Mouse (Mus musculus) adrenal gland, postnatal 10 days (tissue): ENCODE data around the gene Calhm5. TPM values are rescaled to one million over a fixed set of nuclear protein-coding genes. Genes with fewer than 3 reads are reported as not detected.

Source experiments
- DNase-seq: peaks from one replicate; pipeline ENCODE4 v3.0.0; 2021; ENCODE audit warnings: mixed read lengths
- total RNA-seq, 2 experiments: library from RNA; stranded (reverse); gene quantifications; 2 replicates each; pipeline ENCODE4 v1.2.3; 2021

Calhm5 gene
- total RNA-seq, 2 experiments from 2014 or later = 0.27 to 0.39 TPM

GRCm38 (mm10) chr10:34070999-34071492, 25.3 kb downstream of the Calhm5 start:
- DNase-seq = no peak

GRCm38 (mm10) chr10:34069606-34070005, 26.7 kb downstream of the Calhm5 start:
- DNase-seq = no peak

- DNase-seq = no peak
These were observed 29.7 kb downstream of the Calhm5 start for GRCm38 (mm10) chr10:34066591-34066990.

GRCm38 (mm10) chr10:34053987-34054386, 42.3 kb downstream of the Calhm5 start:
- no peak for DNase-seq

GRCm38 (mm10) chr10:34044210-34044609, 52.1 kb downstream of the Calhm5 start, which contains the start of gene Calhm4:
Gene Calhm4 (minus strand): TSS chr10:34044310.
- DNase-seq = no peak

Other genes starting within 250 kb of the Calhm5 start
- gene Sult3a1, start 238.8 kb downstream of the Calhm5 start, total RNA-seq = not detected
- gene Rsph4a, start 191.4 kb downstream of the Calhm5 start, total RNA-seq = under 1 TPM; 0.09 to 0.27 TPM
- gene Zup1, start 145.2 kb downstream of the Calhm5 start, total RNA-seq = 10 to 100 TPM; 13.5 to 19.7 TPM
- gene Rwdd1, start 76.9 kb downstream of the Calhm5 start, total RNA-seq = 10 to 100 TPM; 93.2 to 93.4 TPM
- not detected for gene Trappc3l, start 58.9 kb downstream of the Calhm5 start, total RNA-seq
- gene Calhm4, start 52.2 kb downstream of the Calhm5 start, total RNA-seq = not detected
- 1 to 10 TPM; 1.4 to 2.5 TPM for gene Calhm6, start 31.5 kb upstream of the Calhm5 start, total RNA-seq
- 10 to 100 TPM; 13.1 to 13.9 TPM for gene Dse, start 111.2 kb upstream of the Calhm5 start, total RNA-seq
- gene Tspyl1, start 185.7 kb upstream of the Calhm5 start, total RNA-seq = 10 to 100 TPM; 49.8 to 50.8 TPM
- gene Tspyl4, start 200.9 kb upstream of the Calhm5 start, total RNA-seq = 10 to 100 TPM; 15.6 to 18.5 TPM